Mouse (Mus musculus) liver, embryonic 16.5 days (tissue): Measurements from ENCODE around the gene Lhfpl2. TPM values are rescaled to one million over a fixed set of nuclear protein-coding genes. Genes with fewer than 3 reads are reported as not detected.
"Not testable (repeated sequence)": the region's sequence is repeated elsewhere in the genome, so short reads cannot be mapped to it uniquely, and the experiment has no call there.

ENCODE experiments used
- ATAC-seq: fragments of 200-750 bp; cut with Nextera tagmentation; 2 replicates; pipeline ENCODE4 v1.8.0; 2017; ENCODE audit warnings: low read depth, mild to moderate bottlenecking, moderate number of reproducible peaks, moderate library complexity
- H3K27ac ChIP-seq: fragments of 300-500 bp; sonication (generic); 2 replicates; pipeline ENCODE4 v1.5.1; 2014; ENCODE audit warnings: mild to moderate bottlenecking, low read length
- H3K27me3 ChIP-seq: fragments of 300-500 bp; sonication (generic); 2 replicates; pipeline ENCODE4 v1.6.1; 2014; ENCODE audit warnings: low read depth, low read length, mixed read lengths; ENCODE audit not compliant: control insufficient read depth, insufficient read depth
- H3K36me3 ChIP-seq: fragments of 300-500 bp; sonication (generic); 2 replicates; pipeline ENCODE4 v1.6.1; 2014; ENCODE audit warnings: mild to moderate bottlenecking; ENCODE audit not compliant: control insufficient read depth, insufficient read depth
- H3K4me1 ChIP-seq: fragments of 300-500 bp; sonication (generic); 2 replicates; pipeline ENCODE4 v1.6.1; 2014; ENCODE audit warnings: low read depth, low read length, mixed read lengths; ENCODE audit not compliant: control insufficient read depth
- H3K4me2 ChIP-seq: fragments of 300-500 bp; sonication (generic); 2 replicates; pipeline ENCODE4 v1.6.1; 2014; ENCODE audit warnings: low read depth, low read length, mixed read lengths
- H3K4me3 ChIP-seq: fragments of 300-500 bp; sonication (generic); 2 replicates; pipeline ENCODE4 v1.5.1; 2014; ENCODE audit warnings: low read depth, mild to moderate bottlenecking, low read length
- H3K9ac ChIP-seq: fragments of 300-500 bp; sonication (generic); 2 replicates; pipeline ENCODE4 v1.6.1; 2014; ENCODE audit warnings: low read depth, low read length
- H3K9me3 ChIP-seq: fragments of 300-500 bp; sonication (generic); replicated peaks from 2 replicates; pipeline ENCODE4 v1.6.1; 2016; ENCODE audit warnings: low read length; ENCODE audit not compliant: control insufficient read depth
- WGBS: fragments of 180-500 bp; shearing (Covaris S2); extraction: QIAGEN DNeasy Blood & Tissue Kit; methylation state at CpG from one replicate; pipeline ENCODE4 v1.1.7; 2014; ENCODE audit not compliant: insufficient replicate concordance; 5-methylcytosine and 5-hydroxymethylcytosine counted together
- polyA plus RNA-seq: library from polyadenylated mRNA; unstranded; fragments of >200 nt; fragmentation: Nextera tagmentation; extraction: Ambion mirVana; gene quantifications from 2 replicates; pipeline ENCODE4 v1.2.1, GENCODE M21; 2015

Gene Lhfpl2
- 3.8 and 3.9 TPM in 2 replicates for polyA plus RNA-seq

- peak within 1 kb of the TSS; percentile 64 for H3K4me3 ChIP-seq
- H3K9ac ChIP-seq, result peak within 1 kb of the TSS; percentile 58
- WGBS, result under 1% methylated on average over 73 of the region's 85 CpGs
- no peaks in the 10 kb centered on the region for H3K36me3 ChIP-seq
- H3K27me3 ChIP-seq, result peaks cover 49% of the 10 kb centered on the region
- peak; percentile 68 for ATAC-seq
- H3K4me2 ChIP-seq, result peak within 1 kb of the TSS; percentile 76
- peaks cover 5% of the 10 kb centered on the region for H3K4me1 ChIP-seq
- H3K27ac ChIP-seq, result no peak within 1 kb of the TSS
- H3K9me3 ChIP-seq, result no peaks in the 10 kb centered on the region
Measured at GRCm38 (mm10) chr13:94057563-94058560, at the start of gene Lhfpl2. TSS of gene Lhfpl2 (plus strand) at chr13:94057796.

GRCm38 (mm10) chr13:94011996-94012575, 45.5 kb upstream of the Lhfpl2 start:
- H3K9ac ChIP-seq, result no peak overlapping the region
- WGBS, result 62% methylated on average over 4 of the region's 4 CpGs
- H3K27me3 ChIP-seq, result no peaks in the 10 kb centered on the region
- H3K36me3 ChIP-seq, result no peaks in the 10 kb centered on the region
- no peaks in the 10 kb centered on the region for H3K4me1 ChIP-seq
- no peak for ATAC-seq
- no peak overlapping the region for H3K4me2 ChIP-seq
- no peak overlapping the region for H3K27ac ChIP-seq
- H3K4me3 ChIP-seq, result no peak overlapping the region
- H3K9me3 ChIP-seq, result no peaks in the 10 kb centered on the region

- 64% methylated on average over 10 of the region's 10 CpGs for WGBS
- H3K4me2 ChIP-seq, result no peak overlapping the region
- H3K36me3 ChIP-seq, result no peaks in the 10 kb centered on the region
Measured at GRCm38 (mm10) chr13:94013986-94014385, 43.6 kb upstream of the Lhfpl2 start.

GRCm38 (mm10) chr13:94024575-94024974, 33.0 kb upstream of the Lhfpl2 start:
- WGBS, result 74% methylated on average over 8 of the region's 13 CpGs
- not testable (repeated sequence) for H3K27ac ChIP-seq, H3K27me3 ChIP-seq, H3K4me2 ChIP-seq, H3K4me1 ChIP-seq, H3K4me3 ChIP-seq, ATAC-seq, H3K9me3 ChIP-seq, H3K36me3 ChIP-seq, H3K9ac ChIP-seq

More at GRCm38 (mm10) chr13:94013986-94014385, 43.6 kb upstream of the Lhfpl2 start:
- H3K27me3 ChIP-seq, result no peaks in the 10 kb centered on the region
- no peaks in the 10 kb centered on the region for H3K4me1 ChIP-seq
- ATAC-seq, result no peak
- no peak overlapping the region for H3K27ac ChIP-seq
- H3K9me3 ChIP-seq, result no peaks in the 10 kb centered on the region
- no peak overlapping the region for H3K4me3 ChIP-seq
- H3K9ac ChIP-seq, result no peak overlapping the region

- no peak overlapping the region for H3K9ac ChIP-seq
- H3K4me2 ChIP-seq, result no peak overlapping the region
- 79% methylated on average over 10 of the region's 10 CpGs for WGBS
- ATAC-seq, result no peak
- no peak overlapping the region for H3K27ac ChIP-seq
- H3K9me3 ChIP-seq, result no peaks in the 10 kb centered on the region
- H3K27me3 ChIP-seq, result no peaks in the 10 kb centered on the region
- no peak overlapping the region for H3K4me3 ChIP-seq
- H3K36me3 ChIP-seq, result no peaks in the 10 kb centered on the region
- no peaks in the 10 kb centered on the region for H3K4me1 ChIP-seq
Measured at GRCm38 (mm10) chr13:94029147-94029546, 28.4 kb upstream of the Lhfpl2 start.

- WGBS, result 64% methylated on average over 2 of the region's 2 CpGs
- Histone ChIP-seq H3K27me3 (no peaks in the 10 kb centered on the region), H3K9me3 (no peaks in the 10 kb centered on the region), H3K4me1 (no peaks in the 10 kb centered on the region), H3K4me2 (no peak overlapping the region), H3K27ac (no peak overlapping the region), H3K9ac (no peak overlapping the region), H3K36me3 (no peaks in the 10 kb centered on the region), H3K4me3 (no peak overlapping the region)
- ATAC-seq, result no peak
Measured at GRCm38 (mm10) chr13:94030551-94030950, 27.0 kb upstream of the Lhfpl2 start.

GRCm38 (mm10) chr13:94037313-94038051, 20.1 kb upstream of the Lhfpl2 start:
- Histone ChIP-seq H3K27me3 (no peaks in the 10 kb centered on the region), H3K9ac (no peak overlapping the region), H3K4me3 (no peak overlapping the region), H3K9me3 (no peaks in the 10 kb centered on the region), H3K36me3 (no peaks in the 10 kb centered on the region), H3K4me1 (no peaks in the 10 kb centered on the region), H3K4me2 (no peak overlapping the region), H3K27ac (no peak overlapping the region)
- WGBS, result 40% methylated on average over 6 of the region's 6 CpGs
- no peak for ATAC-seq

GRCm38 (mm10) chr13:94038052-94038340, 19.6 kb upstream of the Lhfpl2 start:
- H3K4me1 ChIP-seq, result no peaks in the 10 kb centered on the region
- no peaks in the 10 kb centered on the region for H3K36me3 ChIP-seq
- no peak overlapping the region for H3K27ac ChIP-seq
- WGBS, result 21% methylated on average over 2 of the region's 2 CpGs
- no peak overlapping the region for H3K4me2 ChIP-seq
- H3K27me3 ChIP-seq, result no peaks in the 10 kb centered on the region
- no peak overlapping the region for H3K4me3 ChIP-seq
- H3K9ac ChIP-seq, result no peak overlapping the region
- ATAC-seq, result no peak
- no peaks in the 10 kb centered on the region for H3K9me3 ChIP-seq
